Mouse (Mus musculus): ENCODE measurements around the gene Atp10a.

Atp10a gene

GRCm38 (mm10) chr7:58736841-58737547 is 81.0 kb downstream of the Atp10a start:
- no peak for DNase-seq (ENCODE audit: low spot score in 2 of 2)

- no peak for DNase-seq (ENCODE audit: low spot score in 2 of 2)
Measured at GRCm38 (mm10) chr7:58740196-58740595, 84.2 kb downstream of the Atp10a start.

- no peak for DNase-seq (ENCODE audit: low spot score in 2 of 2)
Measured at GRCm38 (mm10) chr7:58740842-58741241, 84.9 kb downstream of the Atp10a start.

GRCm38 (mm10) chr7:58742009-58742408 is 86.0 kb downstream of the Atp10a start:
- DNase-seq (ENCODE audit: low spot score in 2 of 2), result no peak

GRCm38 (mm10) chr7:58742648-58743047 is 86.7 kb downstream of the Atp10a start:
- no peak for DNase-seq (ENCODE audit: low spot score in 2 of 2)

GRCm38 (mm10) chr7:58743362-58744320 is 87.7 kb downstream of the Atp10a start:
- DNase-seq (ENCODE audit: low spot score in 2 of 2), result no peak

- no peak for DNase-seq (ENCODE audit: low spot score in 2 of 2)
Measured at GRCm38 (mm10) chr7:58746817-58747216, 90.9 kb downstream of the Atp10a start.

GRCm38 (mm10) chr7:58749904-58750612 is 94.1 kb downstream of the Atp10a start:
- DNase-seq (ENCODE audit: low spot score in 2 of 2), result no peak

- DNase-seq (ENCODE audit: low spot score in 2 of 2), result no peak
Measured at GRCm38 (mm10) chr7:58752041-58752440, 96.1 kb downstream of the Atp10a start.

- DNase-seq (ENCODE audit: low spot score in 2 of 2), result no peak
Measured at GRCm38 (mm10) chr7:58754076-58754475, 98.1 kb downstream of the Atp10a start.

- DNase-seq (ENCODE audit: low spot score in 2 of 2), result no peak
Measured at GRCm38 (mm10) chr7:58754536-58754935, 98.6 kb downstream of the Atp10a start.

- no peak for DNase-seq (ENCODE audit: low spot score in 2 of 2)
Measured at GRCm38 (mm10) chr7:58755083-58755482, 99.1 kb downstream of the Atp10a start.

- DNase-seq (ENCODE audit: low spot score in 2 of 2), result no peak
Measured at GRCm38 (mm10) chr7:58755846-58756245, 99.9 kb downstream of the Atp10a start.

GRCm38 (mm10) chr7:58757331-58757730 is 101.4 kb downstream of the Atp10a start:
- no peak for DNase-seq (ENCODE audit: low spot score in 2 of 2)

- no peak for DNase-seq (ENCODE audit: low spot score in 2 of 2)
Measured at GRCm38 (mm10) chr7:58758396-58758795, 102.4 kb downstream of the Atp10a start.

GRCm38 (mm10) chr7:58759265-58759664 is 103.3 kb downstream of the Atp10a start:
- no peak for DNase-seq (ENCODE audit: low spot score in 2 of 2)

- DNase-seq (ENCODE audit: low spot score in 2 of 2), result no peak
Measured at GRCm38 (mm10) chr7:58767257-58767656, 111.3 kb downstream of the Atp10a start.

GRCm38 (mm10) chr7:58768253-58768652 is 112.3 kb downstream of the Atp10a start:
- DNase-seq (ENCODE audit: low spot score in 2 of 2), result no peak

GRCm38 (mm10) chr7:58770254-58770653 is 114.3 kb downstream of the Atp10a start:
- DNase-seq (ENCODE audit: low spot score in 2 of 2), result no peak

- DNase-seq (ENCODE audit: low spot score in 2 of 2), result no peak
Measured at GRCm38 (mm10) chr7:58772048-58772690, 116.2 kb downstream of the Atp10a start.

- no peak for DNase-seq (ENCODE audit: low spot score in 2 of 2)
Measured at GRCm38 (mm10) chr7:58779146-58779545, 123.2 kb downstream of the Atp10a start.

GRCm38 (mm10) chr7:58786986-58787385 is 131.0 kb downstream of the Atp10a start:
- no peak for DNase-seq (ENCODE audit: low spot score in 2 of 2)
